Mouse (Mus musculus) kidney, embryonic 16.5 days (tissue): ENCODE measurements around the gene Skap1. TPM values are rescaled to one million over a fixed set of nuclear protein-coding genes. Genes with fewer than 3 reads are reported as not detected.
A peak's percentile ranks its signal among the peaks of the same experiment; 100 is the strongest.

Experiments
- ATAC-seq: fragments of 200-750 bp; cut with Nextera tagmentation; 2 replicates; pipeline ENCODE4 v1.8.0; 2017; ENCODE audit warnings: moderate TSS enrichment; ENCODE audit not compliant: low FRiP score, low TSS enrichment
- H3K27ac ChIP-seq: fragments of 300-500 bp; sonication (generic); 2 replicates; pipeline ENCODE4 v1.5.1; 2014; ENCODE audit warnings: low read length
- H3K27me3 ChIP-seq: fragments of 300-500 bp; sonication (generic); 2 replicates; pipeline ENCODE4 v1.6.1; 2014; ENCODE audit warnings: low read length, control low read depth, mixed read lengths; ENCODE audit not compliant: insufficient read depth
- H3K36me3 ChIP-seq: fragments of 300-500 bp; sonication (generic); 2 replicates; pipeline ENCODE4 v1.6.1; 2014; ENCODE audit warnings: low read length, control low read depth, mixed read lengths; ENCODE audit not compliant: insufficient read depth
- H3K4me1 ChIP-seq: fragments of 300-500 bp; sonication (generic); 2 replicates; pipeline ENCODE4 v1.6.1; 2014; ENCODE audit warnings: low read length, control low read depth, mixed read lengths; ENCODE audit not compliant: insufficient read depth
- H3K4me2 ChIP-seq: fragments of 300-500 bp; sonication (generic); replicated peaks from 2 replicates; pipeline ENCODE4 v1.6.1; 2014; ENCODE audit warnings: low read depth, low read length
- H3K4me3 ChIP-seq: fragments of 300-500 bp; sonication (generic); 2 replicates; pipeline ENCODE4 v1.5.1; 2014; ENCODE audit warnings: mild to moderate bottlenecking, low read length
- H3K9ac ChIP-seq: fragments of 300-500 bp; sonication (generic); replicated peaks from 2 replicates; pipeline ENCODE4 v1.6.1; 2014; ENCODE audit warnings: low read length
- H3K9me3 ChIP-seq: fragments of 300-500 bp; sonication (generic); 2 replicates; pipeline ENCODE4 v1.6.1; 2016; ENCODE audit warnings: low read length, control low read depth
- WGBS: fragments of 180-500 bp; shearing (Covaris S2); extraction: QIAGEN DNeasy Blood & Tissue Kit; methylation state at CpG from one replicate; pipeline ENCODE4 v1.1.7; 2014; 5-methylcytosine and 5-hydroxymethylcytosine counted together
- polyA plus RNA-seq: library from polyadenylated mRNA; unstranded; fragments of >200 nt; fragmentation: Nextera tagmentation; extraction: Ambion mirVana; gene quantifications from 2 replicates; pipeline ENCODE4 v1.2.1, GENCODE M21; 2015

Gene Skap1
- polyA plus RNA-seq, 1 experiment from 2014 or later: 10.1 TPM

- Histone ChIP-seq H3K27ac (no peak overlapping the region), H3K36me3 (no peaks in the 10 kb centered on the region), H3K27me3 (no peaks in the 10 kb centered on the region; the same call in 1 of the 2 replicates), H3K4me2 (no peak overlapping the region), H3K4me1 (peaks cover 16% of the 10 kb centered on the region; the same call in 1 of the 2 replicates), H3K4me3 (no peak overlapping the region), H3K9ac (no peak overlapping the region), H3K9me3 (peaks cover 2% of the 10 kb centered on the region; the same call in 1 of the 2 replicates)
- 97% methylated on average over 11 of the region's 11 CpGs for WGBS
- no peak for ATAC-seq
Observed at GRCm38 (mm10) chr11:96693360-96693759, 229.0 kb downstream of the Skap1 start.

GRCm38 (mm10) chr11:96694774-96695173, 230.4 kb downstream of the Skap1 start:
- H3K9me3 ChIP-seq: no peaks in the 10 kb centered on the region
- 0 out of 2 replicates have a peak overlapping the region, but pooled peaks have one; percentile 5 for H3K27ac ChIP-seq
- no peaks in the 10 kb centered on the region for H3K27me3 ChIP-seq
- no peaks in the 10 kb centered on the region for H3K36me3 ChIP-seq
- H3K4me1 ChIP-seq: peaks cover 16% of the 10 kb centered on the region; the same call in 1 of the 2 replicates
- no peak for ATAC-seq
- WGBS: 41% methylated on average over 12 of the region's 12 CpGs
- H3K9ac ChIP-seq: no peak overlapping the region
- no peak overlapping the region for H3K4me3 ChIP-seq
- no peak overlapping the region for H3K4me2 ChIP-seq

- ATAC-seq: no peak
- no peak overlapping the region for H3K9ac ChIP-seq
- H3K27ac ChIP-seq: 0 out of 2 replicates have a peak overlapping the region, but pooled peaks have one; percentile 1
- H3K4me2 ChIP-seq: no peak overlapping the region
- no peak overlapping the region for H3K4me3 ChIP-seq
- H3K27me3 ChIP-seq: no peaks in the 10 kb centered on the region
- 57% methylated on average over 15 of the region's 15 CpGs for WGBS
- H3K36me3 ChIP-seq: no peaks in the 10 kb centered on the region
- H3K9me3 ChIP-seq: no peaks in the 10 kb centered on the region
- H3K4me1 ChIP-seq: peaks cover 16% of the 10 kb centered on the region; the same call in 1 of the 2 replicates
Observed at GRCm38 (mm10) chr11:96696168-96696727, 231.9 kb downstream of the Skap1 start.

GRCm38 (mm10) chr11:96696842-96697455, 232.6 kb downstream of the Skap1 start:
- Histone ChIP-seq H3K36me3 (no peaks in the 10 kb centered on the region), H3K27me3 (no peaks in the 10 kb centered on the region), H3K27ac (0 out of 2 replicates have a peak overlapping the region, but pooled peaks have one; percentile 37), H3K4me2 (no peak overlapping the region), H3K9me3 (no peaks in the 10 kb centered on the region), H3K4me1 (peaks cover 16% of the 10 kb centered on the region; the same call in 1 of the 2 replicates), H3K9ac (no peak overlapping the region), H3K4me3 (no peak overlapping the region)
- ATAC-seq: no peak
- WGBS: 19% methylated on average over 7 of the region's 7 CpGs

DNA sequence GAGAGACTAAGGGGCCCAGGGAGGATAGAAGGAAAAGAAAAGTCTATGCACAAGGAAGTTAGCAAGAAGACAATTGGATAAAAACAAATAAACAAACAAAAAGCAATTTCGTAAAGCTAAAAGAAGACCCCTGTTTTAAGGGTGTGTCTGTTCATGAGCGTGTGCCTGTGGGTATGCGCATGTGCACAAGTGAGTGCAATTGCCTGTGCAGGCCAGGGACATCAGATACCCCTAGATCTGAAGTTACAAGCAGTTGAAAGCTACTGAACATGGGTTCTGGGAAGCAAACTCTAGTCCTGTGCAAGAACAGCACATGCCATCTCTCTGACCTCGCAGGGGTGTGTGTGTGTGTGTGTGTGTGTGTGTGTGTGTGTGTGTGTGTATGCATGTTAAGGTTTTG, 233.1 kb downstream of the Skap1 start:
- H3K27me3 ChIP-seq: no peaks in the 10 kb centered on the region

DNA sequence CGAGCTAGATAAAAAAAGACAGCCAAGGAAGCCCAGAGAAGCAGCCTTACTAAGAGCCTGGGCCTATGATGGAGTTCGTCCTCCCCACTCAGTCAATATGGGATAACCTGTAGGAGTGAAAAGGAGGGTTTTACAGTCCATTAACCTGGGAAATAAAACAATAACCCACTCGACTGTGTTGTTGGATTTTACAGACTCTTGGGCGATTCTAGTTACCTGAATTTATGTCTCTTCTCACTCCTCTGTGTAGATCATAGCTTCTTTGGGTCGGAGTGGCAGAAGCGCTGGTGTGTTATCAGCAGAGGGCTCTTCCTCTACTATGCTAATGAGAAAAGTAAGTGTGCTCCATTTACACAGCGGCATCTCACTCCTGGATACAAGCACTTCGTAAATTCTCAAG, 239.4 kb downstream of the Skap1 start:
- Histone ChIP-seq H3K9ac (no peak overlapping the region), H3K36me3 (no peaks in the 10 kb centered on the region), H3K27ac (no peak overlapping the region), H3K4me1 (0 out of 2 replicates have a peak, but pooled peaks cover 3% of the 10 kb centered on the region), H3K9me3 (no peaks in the 10 kb centered on the region), H3K4me3 (no peak overlapping the region), H3K27me3 (peaks cover 8% of the 10 kb centered on the region; the same call in 1 of the 2 replicates), H3K4me2 (no peak overlapping the region)
- no peak; the same call in 1 of the 2 replicates for ATAC-seq
- 29% methylated on average over 8 of the region's 8 CpGs for WGBS

More for the DNA sequence above, 233.1 kb downstream of the Skap1 start:
- 80% methylated on average over 4 of the region's 4 CpGs for WGBS
- Histone ChIP-seq H3K9ac (no peak overlapping the region), H3K4me1 (peaks cover 16% of the 10 kb centered on the region; the same call in 1 of the 2 replicates), H3K27ac (no peak overlapping the region), H3K4me3 (no peak overlapping the region), H3K36me3 (no peaks in the 10 kb centered on the region), H3K9me3 (no peaks in the 10 kb centered on the region), H3K4me2 (no peak overlapping the region)
- ATAC-seq: no peak

- H3K27ac ChIP-seq: no peak overlapping the region
- no peak for ATAC-seq
- WGBS: 48% methylated on average over 5 of the region's 5 CpGs
Observed at GRCm38 (mm10) chr11:96711268-96711667, 246.9 kb downstream of the Skap1 start.

DNA sequence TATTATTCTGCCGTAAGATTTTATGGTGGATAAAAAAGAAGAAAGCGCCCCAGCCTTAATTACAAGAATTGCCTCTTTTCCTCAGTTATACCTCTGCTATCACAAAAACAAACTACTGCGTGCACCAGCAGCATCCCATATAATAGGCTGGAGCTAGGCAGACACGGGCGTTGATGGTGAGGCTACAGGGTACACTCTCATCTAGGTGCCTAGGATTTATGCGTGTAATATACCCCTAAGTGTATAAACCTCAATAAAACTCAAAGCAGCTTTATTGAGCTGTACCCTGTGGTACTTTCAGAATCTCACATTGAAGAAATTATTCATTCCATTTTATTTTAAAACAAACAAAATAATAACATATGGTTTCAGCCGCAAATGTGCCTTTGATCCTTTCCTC, 247.3 kb downstream of the Skap1 start:
- H3K4me1 ChIP-seq: peaks cover 16% of the 10 kb centered on the region; the same call in 1 of the 2 replicates
- no peaks in the 10 kb centered on the region for H3K9me3 ChIP-seq
- no peak overlapping the region for H3K4me2 ChIP-seq
- no peak overlapping the region for H3K27ac ChIP-seq
- no peak for ATAC-seq
- no peak overlapping the region for H3K9ac ChIP-seq
- WGBS: 75% methylated on average over 7 of the region's 7 CpGs
- H3K27me3 ChIP-seq: peaks cover 8% of the 10 kb centered on the region; the same call in 1 of the 2 replicates
- no peak overlapping the region for H3K4me3 ChIP-seq
- no peaks in the 10 kb centered on the region for H3K36me3 ChIP-seq

More at GRCm38 (mm10) chr11:96711268-96711667, 246.9 kb downstream of the Skap1 start:
- no peak overlapping the region for H3K9ac ChIP-seq
- no peak overlapping the region for H3K4me3 ChIP-seq
- no peak overlapping the region for H3K4me2 ChIP-seq
- peaks cover 8% of the 10 kb centered on the region; the same call in 1 of the 2 replicates for H3K27me3 ChIP-seq
- peaks cover 16% of the 10 kb centered on the region; the same call in 1 of the 2 replicates for H3K4me1 ChIP-seq
- H3K9me3 ChIP-seq: no peaks in the 10 kb centered on the region
- H3K36me3 ChIP-seq: no peaks in the 10 kb centered on the region

- H3K27ac ChIP-seq: no peak overlapping the region
- H3K9ac ChIP-seq: no peak overlapping the region
- no peak for ATAC-seq
- H3K36me3 ChIP-seq: no peaks in the 10 kb centered on the region
- H3K4me3 ChIP-seq: no peak overlapping the region
- H3K9me3 ChIP-seq: no peaks in the 10 kb centered on the region
- H3K4me2 ChIP-seq: no peak overlapping the region
- H3K27me3 ChIP-seq: no peaks in the 10 kb centered on the region
- 67% methylated on average over 18 of the region's 18 CpGs for WGBS
- H3K4me1 ChIP-seq: peaks cover 14% of the 10 kb centered on the region; the same call in 1 of the 2 replicates
Observed at GRCm38 (mm10) chr11:96713210-96714005, 249.0 kb downstream of the Skap1 start.
